Mouse (Mus musculus): ENCODE measurements at regions not wholly inside any gene's neighbourhood (a gene's known extent, or its start where the extent isn't known, plus 50 kb on each side); places are given as distances from the start of the nearest gene placed in this dataset.

DNA sequence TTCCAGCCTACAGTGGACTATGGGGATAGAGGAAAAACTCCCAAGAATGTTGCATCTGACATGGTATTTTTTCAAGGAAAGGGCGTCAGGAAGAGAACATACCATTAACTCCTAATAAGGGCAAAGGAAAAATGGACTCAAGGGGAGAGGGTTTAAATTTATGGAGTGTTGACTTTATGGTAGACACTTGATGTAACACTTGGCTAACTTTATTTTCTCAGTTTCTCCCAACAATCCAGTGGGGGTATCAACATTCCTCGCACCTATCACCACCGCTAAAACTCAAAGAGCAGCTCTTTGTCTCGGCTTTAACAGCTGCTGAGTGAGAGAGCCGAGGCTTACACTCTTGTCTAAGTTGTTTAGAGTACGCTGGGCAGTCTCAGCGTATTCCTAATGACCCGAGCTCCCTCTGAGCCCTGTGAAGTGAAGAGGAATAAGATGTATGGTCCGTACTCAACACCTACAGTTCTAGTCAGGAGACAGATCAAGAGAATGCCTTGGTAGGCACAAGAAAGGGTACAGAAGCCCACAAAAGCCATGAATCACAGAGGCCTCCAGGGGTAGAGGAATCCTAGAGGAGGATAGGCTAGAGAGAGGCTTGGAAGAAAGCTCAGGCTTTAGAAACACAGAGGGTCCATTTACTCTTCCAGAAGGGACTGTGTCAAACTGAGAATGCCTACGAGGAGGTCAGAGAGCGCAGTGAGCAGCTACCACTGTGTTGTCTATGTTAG is 236.4 kb downstream of the Gm5426 start:
- TF ChIP-seq CTCF (IDR thresholded peaks at IDR 0.05) = no peak
- no peak for TF ChIP-seq POLR2A (IDR thresholded peaks at IDR 0.05; ENCODE audit: insufficient read depth, low read depth, low read length)
- TF ChIP-seq EP300 (IDR thresholded peaks at IDR 0.05; ENCODE audit: insufficient read depth, low read depth, low read length) = no peak

Data from heart, adult 2 months (tissue).